Mouse (Mus musculus) stomach, postnatal 0 days (tissue): ENCODE results near the gene Lrrc55.

Experiments used
- CTCF ChIP-seq: IDR thresholded peaks from 2 replicates; pipeline ENCODE4 v1.5.1; 2016; ENCODE audit warnings: antibody characterized with exemption, low read depth, mild to moderate bottlenecking, moderate library complexity
- EP300 ChIP-seq: optimal IDR thresholded peaks from 2 replicates; pipeline ENCODE3; 2016; ENCODE audit warnings: antibody characterized with exemption

GRCm38 (mm10) chr2:85139393-85139792 lies 57.6 kb downstream of the Lrrc55 start:
- TF ChIP-seq CTCF (no peak), EP300 (no peak)
